Mouse (Mus musculus) adrenal gland, postnatal 10 days (tissue): Measurements from ENCODE around the gene Secisbp2. TPM values are rescaled to one million over a fixed set of nuclear protein-coding genes. Genes with fewer than 3 reads are reported as not detected.
"Not testable (repeated sequence)": the region's sequence is repeated elsewhere in the genome, so short reads cannot be mapped to it uniquely, and the experiment has no call there.

Experiments used
- DNase-seq: peaks from one replicate; pipeline ENCODE4 v3.0.0; 2021; ENCODE audit warnings: mixed read lengths
- total RNA-seq, 2 experiments: library from RNA; stranded (reverse); gene quantifications; 2 replicates each; pipeline ENCODE4 v1.2.3; 2021

Gene Secisbp2
- total RNA-seq, 2 experiments from 2014 or later: 17.7 to 20.2 TPM

DNA sequence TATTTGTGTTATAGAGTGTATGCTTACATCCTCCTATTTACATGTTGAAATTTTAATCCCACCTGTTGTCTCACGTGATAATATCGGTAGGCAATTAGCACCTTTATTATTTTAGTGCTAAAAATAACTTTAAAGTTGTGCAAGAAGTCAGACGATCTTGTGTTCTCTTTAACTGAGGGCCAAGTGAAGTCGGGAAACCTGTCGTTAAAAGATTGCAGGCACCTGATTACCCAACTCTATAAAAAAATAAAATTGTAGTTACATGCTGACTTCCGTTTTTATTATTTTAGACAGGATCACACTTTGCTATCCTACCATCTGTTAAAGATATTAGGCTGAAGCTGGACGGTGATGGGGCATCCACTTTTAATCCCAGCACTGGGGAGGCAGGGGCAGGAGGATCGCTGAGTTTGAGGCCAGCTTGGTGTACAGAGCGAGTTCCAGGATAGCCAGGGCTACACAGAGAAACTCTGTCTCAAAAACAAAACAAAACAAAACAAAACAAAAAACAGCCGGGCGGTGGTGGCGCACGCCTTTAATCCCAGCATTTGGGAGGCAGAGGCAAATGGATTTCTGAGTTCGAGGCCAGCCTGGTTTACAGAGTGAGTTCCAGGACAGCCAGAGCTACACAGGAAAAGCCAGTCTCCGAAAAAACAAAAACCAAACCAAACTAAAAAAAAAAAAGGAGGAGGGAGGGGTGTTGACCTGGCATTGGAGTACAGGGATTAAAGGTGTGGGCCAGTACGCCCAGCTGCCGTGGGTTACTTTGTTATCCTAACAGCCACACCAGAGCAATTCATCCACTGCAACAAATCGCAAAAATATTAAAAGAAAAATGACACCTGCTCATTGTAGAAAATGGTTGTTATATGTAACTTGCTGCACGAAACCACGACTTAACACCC lies 7.3 kb upstream of the Secisbp2 start:
- DNase-seq: no peak

DNA sequence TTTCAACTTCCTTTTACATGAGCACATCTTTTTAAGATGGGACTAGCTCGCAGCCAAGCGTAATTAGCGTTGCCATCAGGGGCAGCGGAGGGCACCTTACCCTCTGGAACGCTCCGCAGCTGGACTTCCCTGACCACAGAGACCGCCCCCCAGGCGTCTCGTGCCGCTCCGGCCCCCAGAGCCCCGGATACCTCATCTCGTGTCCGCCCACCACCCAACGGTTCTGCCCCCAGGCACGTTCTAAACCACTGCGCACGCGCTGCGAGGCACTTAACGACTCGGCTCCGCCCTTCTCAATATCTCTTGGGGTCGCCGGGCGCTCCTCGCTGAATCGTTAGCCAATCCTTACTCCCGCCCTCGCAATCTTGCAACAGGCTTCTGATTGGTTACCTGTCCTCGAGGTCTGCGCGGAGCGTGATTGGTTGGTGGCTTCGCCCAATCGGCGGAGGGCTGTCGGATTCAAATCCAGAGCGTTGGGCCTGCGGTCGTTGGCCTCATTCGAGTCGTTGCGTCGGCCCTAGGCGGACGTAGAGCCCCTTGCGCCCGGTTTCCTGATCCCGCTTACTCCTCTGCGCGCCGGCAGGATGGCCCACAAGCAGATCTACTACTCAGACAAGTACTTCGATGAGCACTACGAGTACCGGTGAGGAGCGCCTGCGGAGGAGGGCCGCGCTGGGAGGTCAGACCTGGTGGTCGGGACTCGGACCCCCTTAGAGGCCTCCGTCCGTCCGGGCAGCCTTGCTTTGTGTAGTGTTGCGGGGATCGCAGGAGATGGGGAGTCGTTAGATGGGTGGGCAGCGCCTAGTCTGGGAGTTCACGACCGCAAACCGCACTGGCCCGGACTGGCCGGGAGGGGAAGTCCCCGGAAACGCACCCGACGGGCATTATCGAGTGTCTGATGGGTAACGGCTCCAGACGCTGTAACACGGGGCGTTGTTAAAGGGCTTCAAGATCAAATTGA lies 6.4 kb upstream of the Secisbp2 start, which contains the start of gene Cks2:
Cks2 (plus strand) TSS at position 404 of the 961 bp plus-strand sequence.
- DNase-seq: peak; percentile 97

DNA sequence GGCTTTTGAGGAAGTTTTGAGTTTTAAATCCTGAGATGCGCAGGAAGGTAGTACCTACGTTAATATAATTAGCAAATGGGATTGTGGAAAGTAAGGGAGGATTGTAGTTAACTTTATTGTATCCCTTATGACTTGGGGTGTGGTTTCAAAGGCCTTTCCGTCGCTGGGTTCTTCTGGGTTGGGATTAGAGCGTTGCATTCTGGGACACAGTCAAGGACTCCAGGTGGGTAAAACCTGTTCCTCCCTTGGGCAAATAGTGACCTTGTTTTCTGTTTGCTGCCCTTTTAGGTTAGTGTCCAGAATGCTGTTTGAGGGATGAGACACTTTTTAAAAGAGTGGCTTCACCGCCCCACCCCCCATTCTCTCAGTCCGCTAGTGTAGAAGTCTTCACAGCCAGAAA lies 5.6 kb upstream of the Secisbp2 start:
- peak; percentile 32 for DNase-seq

DNA sequence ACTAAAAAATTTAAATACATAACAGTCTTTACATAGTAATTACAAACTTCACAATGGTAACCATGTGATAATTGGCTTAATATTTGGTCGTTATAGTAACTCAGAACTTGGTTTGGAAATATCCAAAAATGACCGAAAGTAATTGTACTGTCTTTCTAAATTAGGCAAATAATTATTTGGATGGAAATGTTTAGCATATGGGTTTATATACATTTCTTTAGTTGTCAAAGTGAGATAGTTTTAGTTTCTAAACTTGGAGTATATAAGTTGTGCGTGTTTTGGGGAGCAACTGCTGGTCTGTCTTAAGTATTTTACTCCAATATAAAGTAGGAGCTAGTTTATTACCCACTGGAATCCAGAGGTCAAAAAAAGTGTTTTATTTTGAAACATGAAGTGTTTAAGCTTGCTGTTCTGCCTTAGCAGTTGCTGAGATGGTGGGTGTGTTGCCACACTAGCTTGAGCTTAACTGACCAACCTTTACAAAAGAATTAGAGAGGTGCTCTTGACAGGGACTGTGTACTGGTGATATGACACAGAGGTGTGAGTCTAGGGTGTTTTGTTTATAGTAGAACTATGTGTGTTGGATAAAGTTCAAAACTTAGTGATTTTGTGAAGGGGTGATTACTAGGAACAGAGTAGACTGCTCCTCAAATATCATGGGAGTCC lies 5.0 kb upstream of the Secisbp2 start:
- DNase-seq: no peak

DNA sequence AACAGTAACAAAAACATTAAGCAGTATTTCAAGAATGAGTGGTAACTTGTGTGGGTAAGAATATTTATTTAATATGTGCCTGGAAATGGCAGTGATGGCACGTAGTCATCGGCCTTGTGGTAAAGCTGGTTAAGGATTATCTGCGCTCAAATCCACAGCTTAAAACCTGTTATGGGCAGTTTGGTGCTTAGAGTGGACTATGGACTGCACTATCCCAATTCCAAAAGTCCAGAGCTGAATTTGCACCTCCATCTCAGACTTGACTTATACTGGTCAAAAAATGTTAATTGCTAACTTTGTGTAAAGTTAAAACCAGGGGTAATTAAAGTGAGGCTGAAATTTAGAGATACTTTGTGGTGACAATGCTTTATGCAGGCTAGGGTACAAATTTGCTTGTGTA lies 3.7 kb upstream of the Secisbp2 start:
- no peak for DNase-seq

DNA sequence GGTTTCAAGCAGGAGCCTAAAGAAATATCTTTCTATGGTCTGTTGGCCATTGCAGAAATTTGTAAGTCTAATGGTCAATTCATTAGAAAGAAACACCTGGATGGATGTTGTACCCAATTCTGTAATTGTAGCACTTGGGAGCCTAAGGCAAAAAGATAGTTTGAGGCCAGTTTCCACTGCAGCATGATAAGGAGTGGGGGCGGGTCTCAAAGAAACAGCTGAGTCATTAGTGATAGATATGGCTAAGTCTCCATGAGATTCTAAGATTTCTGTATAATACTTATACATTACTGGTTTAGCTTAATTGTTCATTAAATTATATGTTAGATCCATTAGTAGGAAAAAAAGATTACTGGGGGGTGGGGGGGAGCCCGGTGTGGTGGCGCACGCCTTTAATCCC lies 3.3 kb upstream of the Secisbp2 start:
- DNase-seq: no peak

DNA sequence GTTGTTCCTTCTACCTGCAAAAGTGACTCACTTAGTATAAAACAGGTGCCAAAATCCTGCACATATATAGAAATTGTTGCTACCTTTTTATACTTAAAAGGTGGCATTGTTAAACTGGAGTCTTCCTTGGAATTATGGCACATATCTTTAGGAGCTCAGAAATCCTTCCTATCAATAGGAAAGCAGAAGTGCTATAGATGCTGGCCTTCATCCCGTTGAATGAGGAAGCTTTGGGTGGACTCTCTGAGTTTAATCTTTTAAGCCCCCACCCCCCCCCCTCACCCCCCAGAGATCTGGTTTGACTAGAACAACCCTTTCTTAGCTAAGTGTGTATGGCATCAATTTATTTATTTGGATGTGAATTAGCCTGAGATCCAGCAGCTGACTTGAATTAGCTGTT lies 1.8 kb upstream of the Secisbp2 start:
- DNase-seq: no peak

DNA sequence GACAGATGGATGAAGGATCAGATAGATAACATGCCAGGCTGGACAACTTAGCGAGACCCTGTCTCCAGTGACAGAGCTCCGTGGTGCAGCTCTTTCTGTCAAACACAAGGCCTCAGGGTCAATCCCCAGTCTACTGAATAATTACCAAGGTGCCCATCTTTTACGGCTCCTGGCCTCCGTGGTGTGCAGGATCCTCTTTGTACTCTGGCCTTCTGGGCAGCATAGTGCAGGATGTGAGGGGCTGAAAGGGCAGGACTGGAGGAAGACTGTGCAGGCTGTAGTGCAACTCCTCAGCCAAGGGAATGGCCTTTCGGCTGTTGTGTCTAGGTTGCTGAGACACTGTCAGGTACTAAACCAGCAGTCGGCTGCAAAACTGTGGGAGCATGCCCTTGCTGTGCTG lies 1.7 kb downstream of the Secisbp2 start:
- no peak for DNase-seq

DNA sequence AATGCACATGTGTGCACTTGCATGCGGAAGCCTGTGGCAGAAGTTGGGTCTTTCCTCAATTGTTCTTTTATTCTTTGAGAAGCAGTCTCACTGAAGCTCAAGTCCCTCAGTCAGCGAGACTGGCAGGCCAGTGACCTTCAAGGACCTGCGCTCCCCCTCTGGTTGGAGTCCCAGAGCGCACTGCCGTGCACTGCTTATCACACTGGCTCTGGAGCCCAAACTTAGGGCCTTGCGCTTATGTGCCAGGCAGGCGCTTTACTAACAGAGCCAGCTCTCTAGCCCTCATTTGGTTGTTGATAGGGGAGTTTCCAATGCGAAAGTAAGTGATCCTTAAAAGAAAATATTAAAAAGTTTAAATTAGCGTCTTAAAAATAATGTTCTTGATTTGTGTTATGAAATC lies 2.5 kb downstream of the Secisbp2 start:
- DNase-seq: no peak

DNA sequence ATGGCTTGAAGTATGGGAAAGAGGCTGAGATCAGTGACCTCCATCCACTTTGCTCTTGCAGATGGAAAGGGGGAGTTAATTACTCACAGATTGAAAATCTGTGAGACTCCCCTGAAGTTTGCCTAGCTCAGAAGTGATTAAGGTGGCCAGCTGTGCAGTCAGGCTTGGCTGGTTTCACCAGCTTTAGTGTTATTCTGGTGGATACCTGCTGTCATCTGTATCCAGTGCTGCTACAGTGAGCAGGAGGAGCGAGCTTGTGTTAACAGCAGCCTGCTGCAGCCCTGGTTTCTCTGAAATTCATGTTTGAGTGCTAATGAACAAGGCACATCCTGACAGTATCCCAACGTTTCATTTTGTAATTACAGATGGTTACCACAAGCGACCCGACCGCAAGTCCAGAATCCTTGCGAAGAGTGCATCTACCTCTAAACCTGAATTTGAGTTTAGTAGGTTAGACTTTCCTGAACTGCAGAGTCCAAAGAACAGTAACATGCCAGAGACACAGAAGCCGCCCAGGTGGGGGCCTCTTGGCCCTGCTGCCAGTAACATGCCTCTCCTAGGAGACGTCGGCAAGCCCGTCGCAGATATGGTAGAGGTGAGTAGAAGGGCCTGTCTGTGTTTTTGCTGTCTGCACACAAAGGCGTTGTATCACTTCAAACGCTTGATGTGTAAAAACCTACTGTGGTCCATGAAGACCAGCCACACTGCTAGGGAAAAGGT lies 5.2 kb downstream of the Secisbp2 start:
- DNase-seq: no peak

DNA sequence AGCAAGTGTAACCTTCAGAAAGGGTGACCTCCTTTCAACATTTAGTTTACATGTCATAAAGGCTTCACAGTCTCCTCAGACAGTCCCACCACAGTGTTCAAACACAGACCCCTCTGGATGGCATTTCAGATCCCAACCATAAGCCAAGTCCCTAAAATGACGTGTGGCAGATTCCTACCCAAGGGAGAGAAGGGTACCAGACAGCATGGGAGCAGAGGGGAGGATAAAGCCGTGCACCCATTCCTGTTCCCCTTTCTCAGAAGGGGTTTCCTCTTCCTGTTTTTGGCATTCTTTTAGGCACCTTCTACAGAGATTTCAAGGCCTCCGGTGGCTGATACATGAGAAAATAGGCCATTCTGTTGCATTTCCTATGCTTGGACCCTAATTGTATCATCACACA lies 6.6 kb downstream of the Secisbp2 start:
- DNase-seq: no peak

DNA sequence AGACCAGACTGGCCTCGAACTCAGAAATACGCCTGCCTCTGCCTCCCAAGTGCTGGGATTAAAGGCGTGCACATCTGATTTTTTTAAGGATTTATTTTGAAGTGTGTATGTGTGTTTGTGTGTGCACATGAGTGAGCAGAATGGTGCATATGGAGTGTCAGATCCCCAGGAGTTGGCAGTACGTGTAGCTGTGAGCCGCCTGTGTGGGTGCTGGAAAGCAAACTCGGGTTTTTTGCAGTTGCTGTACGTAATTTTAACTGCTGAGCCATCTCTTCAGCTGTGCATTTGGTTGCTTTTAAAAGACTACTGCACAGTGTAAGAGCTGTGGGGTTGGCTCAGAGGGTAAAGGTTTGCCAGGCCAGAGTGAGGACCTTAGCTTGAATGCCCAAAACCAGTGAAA lies 8.1 kb downstream of the Secisbp2 start:
- DNase-seq: no peak

DNA sequence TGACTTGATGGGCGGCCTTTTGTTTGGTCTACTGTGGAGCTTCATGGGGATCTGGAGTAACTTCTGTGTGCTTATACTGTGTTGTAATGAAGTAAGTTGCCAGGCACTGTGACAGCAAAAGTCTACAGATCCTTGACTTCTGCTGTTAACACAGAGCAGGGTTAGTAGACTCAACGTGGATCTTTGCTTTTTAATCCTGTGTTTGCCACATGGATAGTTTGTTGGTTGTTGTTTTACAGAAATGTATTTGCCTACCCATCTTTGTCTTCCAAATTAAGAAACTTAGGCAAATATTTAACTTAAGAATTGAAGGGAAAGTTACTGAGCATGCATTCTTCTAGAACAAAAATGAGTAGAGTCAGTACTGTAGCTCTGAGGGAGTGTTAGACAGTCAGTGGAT lies 12.1 kb downstream of the Secisbp2 start:
- no peak for DNase-seq

DNA sequence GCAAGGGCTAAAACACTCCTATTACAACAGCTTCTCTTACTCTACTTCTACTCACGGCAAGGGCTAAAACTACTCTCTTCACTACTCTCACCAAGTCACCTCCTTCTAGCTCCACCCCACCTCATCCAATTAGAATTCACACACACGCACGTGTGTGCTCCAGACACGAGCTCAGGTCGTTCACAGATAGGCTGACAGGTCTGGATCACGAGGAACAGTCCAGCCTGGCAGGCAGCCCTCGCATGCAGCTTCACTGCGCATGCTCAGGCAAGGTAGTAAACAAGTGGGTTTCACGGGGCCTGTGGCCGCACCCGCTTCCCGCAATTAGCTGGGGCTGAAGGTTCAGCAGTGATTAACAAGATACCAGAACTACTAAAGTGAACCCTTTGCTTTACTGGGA lies 16.7 kb downstream of the Secisbp2 start:
- DNase-seq: not testable (repeated sequence)

DNA sequence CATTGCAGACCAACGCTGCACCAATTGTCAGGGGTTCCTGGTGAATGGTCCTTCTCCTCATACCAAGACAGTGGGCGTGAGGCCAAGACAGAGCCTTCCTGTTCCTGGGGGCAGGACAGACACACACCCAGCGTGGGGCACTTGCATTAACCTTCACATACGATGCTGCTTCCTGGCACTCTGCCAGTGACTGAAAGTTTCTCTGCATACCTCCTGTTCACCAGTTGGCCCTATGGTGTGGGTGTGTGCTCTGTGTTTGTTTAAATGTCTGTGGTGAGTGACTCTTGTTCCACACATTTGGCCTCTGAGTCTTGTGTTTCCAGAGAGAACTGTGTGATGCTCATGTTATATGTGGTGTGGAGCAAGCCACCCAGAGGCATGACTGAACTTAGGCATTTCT lies 25.1 kb downstream of the Secisbp2 start:
- DNase-seq: no peak

DNA sequence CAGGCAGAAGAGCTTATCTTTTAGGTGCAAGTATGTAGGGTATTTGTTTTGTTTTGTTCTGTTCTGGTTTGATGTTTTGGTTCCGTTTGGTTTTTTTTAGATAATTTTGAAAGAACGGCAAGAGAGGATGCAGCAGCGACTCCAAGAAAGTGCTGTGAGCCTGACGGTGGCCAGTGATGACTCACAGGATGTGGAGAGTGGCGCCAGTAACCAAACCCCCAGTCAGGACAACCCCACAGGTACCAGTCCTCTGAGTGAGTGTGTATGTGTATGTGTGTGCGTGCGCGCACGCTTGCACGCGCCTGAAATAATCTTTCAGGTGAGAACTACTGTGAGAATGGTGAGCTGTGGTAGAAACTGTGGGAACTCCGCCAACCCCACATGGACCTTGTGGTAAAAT lies 25.5 kb downstream of the Secisbp2 start:
- no peak for DNase-seq

DNA sequence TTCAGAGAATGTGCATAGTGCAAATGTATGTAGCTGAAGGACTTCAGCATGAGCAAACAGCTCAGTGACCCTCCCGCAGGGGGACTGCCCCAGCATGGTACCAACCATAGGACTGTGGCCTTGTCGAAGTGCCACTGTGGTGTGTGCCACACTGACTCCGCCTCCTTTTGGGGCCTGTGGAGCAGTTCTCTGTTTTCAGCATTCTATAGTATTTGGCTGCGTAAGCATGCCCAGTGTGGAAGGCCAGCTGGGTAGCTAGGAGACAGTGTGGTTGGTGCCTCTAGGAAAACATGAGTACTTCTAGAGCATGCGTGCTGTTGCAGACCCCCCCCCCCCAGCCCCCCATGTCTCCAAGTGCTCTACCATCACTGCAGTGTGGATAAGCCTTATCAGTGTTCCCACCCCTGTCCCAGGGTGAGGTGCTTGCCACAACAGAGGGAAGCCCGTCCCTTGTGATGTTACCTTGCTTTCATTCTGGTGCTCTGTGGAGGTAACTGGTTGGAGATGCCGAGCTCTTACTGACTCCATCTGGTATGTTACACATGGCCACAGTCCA lies 26.2 kb downstream of the Secisbp2 start:
- DNase-seq: no peak

DNA sequence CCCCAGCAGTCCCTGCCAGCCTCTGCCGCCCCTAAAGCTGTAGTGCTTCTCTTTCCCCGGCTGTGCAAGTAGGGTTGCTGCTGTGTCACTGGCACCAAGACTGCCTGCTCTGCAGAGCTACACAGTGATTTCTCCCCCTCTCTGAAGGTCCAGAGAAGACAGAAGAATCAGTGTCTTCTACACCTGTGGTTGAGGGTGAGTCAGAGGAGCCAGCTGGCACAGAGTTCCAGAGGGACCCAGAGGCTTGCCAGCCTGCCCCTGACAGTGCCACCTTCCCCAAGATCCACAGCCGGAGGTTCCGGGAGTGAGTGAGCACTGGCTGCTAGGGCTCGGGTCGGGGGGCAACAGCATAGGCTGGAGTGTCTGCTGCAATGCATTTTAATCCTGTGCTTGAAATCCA lies 27.2 kb downstream of the Secisbp2 start:
- DNase-seq: no peak

DNA sequence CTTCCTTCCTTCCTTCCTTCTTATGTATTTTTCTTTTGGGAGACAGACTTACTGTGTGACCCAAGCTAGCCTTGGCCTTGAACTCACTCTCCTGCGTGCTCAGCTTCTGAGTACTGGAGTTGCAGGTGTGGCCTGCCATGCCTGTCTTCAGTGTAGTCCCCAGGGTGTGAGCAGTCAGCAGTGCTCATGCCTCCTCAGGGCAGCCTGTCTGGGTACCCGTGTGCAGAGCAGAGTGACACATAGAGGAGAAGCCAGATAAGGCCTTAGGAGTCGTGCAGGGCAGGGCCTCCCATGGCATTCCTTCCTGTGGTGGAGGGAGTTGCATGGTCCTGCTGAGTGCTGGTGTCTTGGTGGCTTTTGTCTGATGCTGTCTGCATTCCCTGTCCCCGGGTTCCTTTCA lies 27.8 kb downstream of the Secisbp2 start:
- no peak for DNase-seq

DNA sequence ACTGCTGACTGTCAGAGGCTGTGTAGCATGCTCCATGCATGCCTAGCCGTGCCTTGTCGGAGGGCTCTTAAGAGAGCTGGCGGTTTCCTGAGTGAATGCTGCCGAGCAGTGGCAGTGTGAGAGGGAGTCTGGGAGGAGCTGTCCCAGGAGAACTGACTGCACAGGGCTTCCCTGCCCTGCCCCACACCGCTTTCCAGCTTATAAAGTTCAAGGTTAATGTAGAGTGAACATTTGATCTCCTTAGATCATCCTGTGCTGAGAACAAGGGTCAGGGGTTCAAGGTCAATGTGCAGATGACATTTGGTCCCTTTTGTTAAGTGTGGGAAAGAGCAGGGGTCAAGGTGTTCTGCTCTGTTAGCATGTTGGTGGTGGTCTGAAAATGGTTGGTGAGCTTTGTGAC lies 29.6 kb downstream of the Secisbp2 start:
- DNase-seq: peak; percentile 19

DNA sequence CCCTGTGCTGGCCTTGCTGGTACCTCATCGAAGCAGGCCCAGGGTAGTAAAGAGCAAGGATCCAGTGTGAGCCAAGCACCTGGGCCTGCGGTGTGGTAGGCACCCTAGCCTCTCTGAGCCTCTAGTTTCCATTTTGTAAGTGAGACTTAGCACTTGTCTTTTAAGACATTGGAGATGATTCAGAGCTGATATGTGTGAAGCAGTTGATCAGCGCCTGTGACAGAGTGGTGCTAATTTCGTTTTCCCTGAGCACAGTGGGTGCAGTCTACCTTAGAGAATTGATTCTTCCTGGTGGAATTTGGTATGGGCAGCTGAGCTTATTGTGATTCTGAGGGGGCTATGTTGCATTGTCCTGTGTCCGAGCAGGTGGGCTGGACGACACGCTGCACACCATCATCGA lies 30.1 kb downstream of the Secisbp2 start:
- DNase-seq: no peak
